Mouse (Mus musculus): ENCODE measurements around the gene Haus4. TPM values are rescaled to one million over a fixed set of nuclear protein-coding genes. Genes with fewer than 3 reads are reported as not detected.

The Haus4 gene
- polyA plus RNA-seq, 1 experiment from 2014 or later, result 24.1 TPM

DNA sequence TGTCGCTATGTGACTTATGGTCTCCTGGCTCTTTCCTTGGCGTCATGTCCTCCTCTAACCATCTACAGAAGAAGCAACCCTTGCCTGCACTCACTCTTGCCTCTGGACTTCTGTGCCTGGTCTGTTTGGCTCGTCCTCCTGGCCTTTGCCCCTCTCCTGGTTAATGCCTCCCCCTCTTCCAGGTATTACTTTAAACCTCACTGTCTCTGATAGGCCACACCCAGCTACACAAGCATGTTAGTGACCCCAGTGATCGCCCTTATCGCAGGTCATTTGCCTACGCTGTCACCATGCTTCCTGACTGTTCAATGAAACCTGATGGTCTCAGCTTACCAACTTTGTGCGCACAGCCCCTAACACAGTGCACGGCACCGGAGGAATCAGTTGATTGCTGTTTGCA is 28.1 kb upstream of the Haus4 start:
- no peaks in the 10 kb centered on the region for H3K4me1 ChIP-seq (replicated peaks; ENCODE audit: control insufficient read depth, insufficient read depth)
- no peaks in the 10 kb centered on the region for H3K27me3 ChIP-seq (ENCODE audit: control insufficient read depth, insufficient read depth, low read length)
- WGBS, result 79% methylated on average over 9 of the region's 9 CpGs
- DNase-seq (ENCODE audit: low spot score) (no peak), ATAC-seq (ENCODE audit: low FRiP score, low TSS enrichment) (no peak)
- no peak overlapping the region for H3K27ac ChIP-seq (replicated peaks)
- H3K9ac ChIP-seq (ENCODE audit: low read length), result no peak overlapping the region
- H3K4me3 ChIP-seq (ENCODE audit: low read depth, low read length), result no peak overlapping the region
- TF ChIP-seq CTCF (IDR thresholded peaks at IDR 0.05; ENCODE audit: low read depth) (no peak), EP300 (optimal IDR thresholded peaks at IDR 0.05) (no peak)
- H3K9me3 ChIP-seq (ENCODE audit: control insufficient read depth, low read length), result no peaks in the 10 kb centered on the region
- H3K36me3 ChIP-seq (ENCODE audit: control insufficient read depth, insufficient read depth, low read length), result no peaks in the 10 kb centered on the region
- H3K4me2 ChIP-seq (replicated peaks; ENCODE audit: low read depth), result no peak overlapping the region

DNA sequence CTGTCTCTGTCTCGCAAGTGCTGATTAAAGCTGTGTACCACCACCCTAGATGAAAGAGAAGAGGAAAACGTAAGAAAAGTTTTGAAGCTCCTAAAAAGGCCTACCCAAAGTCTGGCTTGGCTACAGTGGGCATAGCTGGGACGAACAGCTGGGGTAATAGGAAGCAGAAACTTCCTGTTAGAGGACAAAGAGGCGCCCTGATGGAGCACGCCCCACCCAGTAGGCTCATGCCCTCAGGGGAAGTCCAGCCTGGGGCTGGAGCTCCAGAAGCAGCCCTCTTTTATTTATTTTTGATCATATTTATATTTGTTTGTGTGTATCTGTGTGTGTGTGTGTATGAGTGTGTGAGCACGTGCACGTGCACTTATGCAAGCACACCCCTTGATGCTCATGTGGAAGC is 25.2 kb upstream of the Haus4 start:
- DNase-seq (ENCODE audit: low spot score), result no peak
- 72% methylated on average over 7 of the region's 7 CpGs for WGBS

DNA sequence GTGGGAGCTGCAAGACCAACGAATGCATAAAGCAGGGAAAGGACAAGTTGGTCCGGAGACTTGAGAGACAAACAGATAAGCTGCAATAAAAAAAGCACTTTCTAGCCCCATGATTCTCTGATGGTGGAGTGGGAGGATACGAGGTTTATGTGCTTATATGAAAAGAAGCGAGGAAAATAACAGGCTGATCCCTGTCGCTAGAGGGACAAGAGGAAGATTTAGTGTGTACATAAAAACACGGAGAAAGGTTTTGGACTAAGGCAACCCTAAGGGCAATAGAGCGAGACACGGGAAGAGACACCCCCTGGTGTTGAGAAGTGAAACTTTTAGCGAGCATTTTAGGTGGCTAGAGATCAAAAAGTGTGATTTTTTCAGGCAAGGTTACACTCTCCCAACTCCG is 23.6 kb upstream of the Haus4 start:
- H3K4me2 ChIP-seq (replicated peaks; ENCODE audit: low read depth), result peak overlapping the region; percentile 95
- H3K9ac ChIP-seq (ENCODE audit: low read length), result peak overlapping the region; percentile 89
- 0% methylated on average over 10 of the region's 10 CpGs for WGBS
- peaks cover 5% of the 10 kb centered on the region; the same call in 1 of the 2 replicates for H3K4me1 ChIP-seq (replicated peaks; ENCODE audit: control insufficient read depth, insufficient read depth)
- no peaks in the 10 kb centered on the region for H3K9me3 ChIP-seq (ENCODE audit: control insufficient read depth, low read length)
- ATAC-seq (ENCODE audit: low FRiP score, low TSS enrichment) (peak; percentile 24; the same call in 1 of the 2 replicates), DNase-seq (ENCODE audit: low spot score) (peak; percentile 23)
- H3K27me3 ChIP-seq (ENCODE audit: control insufficient read depth, insufficient read depth, low read length), result no peaks in the 10 kb centered on the region
- no peak for TF ChIP-seq EP300 (optimal IDR thresholded peaks at IDR 0.05)
- TF ChIP-seq CTCF (IDR thresholded peaks at IDR 0.05; ENCODE audit: low read depth), result peak; percentile 83
- H3K27ac ChIP-seq (replicated peaks), result peak overlapping the region; percentile 89
- H3K4me3 ChIP-seq (ENCODE audit: low read depth, low read length), result peak overlapping the region; percentile 83
- H3K36me3 ChIP-seq (ENCODE audit: control insufficient read depth, insufficient read depth, low read length), result no peaks in the 10 kb centered on the region

More for the DNA sequence above, 25.2 kb upstream of the Haus4 start:
- no peaks in the 10 kb centered on the region for H3K9me3 ChIP-seq (ENCODE audit: control insufficient read depth, low read length)
- no peaks in the 10 kb centered on the region for H3K27me3 ChIP-seq (ENCODE audit: control insufficient read depth, insufficient read depth, low read length)
- no peak for ATAC-seq (ENCODE audit: low FRiP score, low TSS enrichment)
- H3K27ac ChIP-seq (replicated peaks), result no peak overlapping the region
- no peak overlapping the region for H3K4me3 ChIP-seq (ENCODE audit: low read depth, low read length)
- H3K9ac ChIP-seq (ENCODE audit: low read length), result no peak overlapping the region
- H3K36me3 ChIP-seq (ENCODE audit: control insufficient read depth, insufficient read depth, low read length), result no peaks in the 10 kb centered on the region
- TF ChIP-seq EP300 (optimal IDR thresholded peaks at IDR 0.05), result no peak
- no peak overlapping the region for H3K4me2 ChIP-seq (replicated peaks; ENCODE audit: low read depth)
- H3K4me1 ChIP-seq (replicated peaks; ENCODE audit: control insufficient read depth, insufficient read depth), result no peaks in the 10 kb centered on the region

DNA sequence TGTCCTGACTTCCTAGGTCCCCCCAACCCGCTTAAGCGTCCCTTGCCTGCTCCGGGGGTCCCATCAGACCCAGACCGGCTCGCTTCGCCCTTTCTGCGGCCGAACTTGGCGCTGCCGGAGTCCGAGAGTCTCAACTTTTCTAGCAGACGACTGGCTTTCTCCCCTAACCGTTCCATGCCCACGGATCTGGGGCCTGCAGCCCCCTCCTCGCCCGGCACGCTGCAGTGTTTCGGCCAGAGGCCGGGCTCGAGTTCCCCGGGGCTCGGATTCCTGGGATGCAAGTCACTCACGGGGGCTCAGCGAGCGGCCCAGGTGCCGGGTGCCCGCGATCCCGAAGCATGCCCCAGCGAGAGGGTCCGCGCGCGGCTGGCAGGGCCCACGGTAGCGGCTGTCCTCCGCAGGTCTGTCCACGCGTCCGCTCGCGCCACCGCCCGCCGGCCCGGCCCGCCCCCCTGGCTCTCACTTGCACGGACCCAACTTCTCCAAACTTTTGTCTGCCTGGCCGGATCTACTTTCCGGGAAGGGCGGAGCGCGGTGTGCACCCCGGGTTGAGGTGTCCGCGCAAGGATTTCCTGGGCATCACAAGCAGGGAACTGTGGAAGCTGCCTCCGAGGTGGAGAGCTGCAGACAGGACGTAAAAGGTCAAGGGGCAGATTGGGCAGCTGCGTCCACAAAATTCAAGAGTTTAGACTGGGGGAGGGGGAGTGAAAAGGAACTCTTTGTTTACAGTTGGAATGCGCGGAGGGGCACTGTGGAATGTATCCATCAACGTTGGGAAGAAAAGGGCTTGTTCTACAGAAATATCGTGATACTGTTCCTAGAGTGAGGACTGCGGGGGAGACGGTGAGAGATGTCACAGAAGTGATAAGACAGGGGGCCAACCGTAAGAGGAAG is 22.9 kb upstream of the Haus4 start, which contains the start of gene Ajuba:
Gene Ajuba (minus strand): TSS at position 470 of the 894 bp plus-strand sequence.
- no peaks in the 10 kb centered on the region for H3K9me3 ChIP-seq (ENCODE audit: control insufficient read depth, low read length)
- peak within 1 kb of the TSS; percentile 89 for H3K9ac ChIP-seq (ENCODE audit: low read length)
- peak within 1 kb of the TSS; percentile 89 for H3K27ac ChIP-seq (replicated peaks)
- ATAC-seq (ENCODE audit: low FRiP score, low TSS enrichment) (peak; percentile 70), DNase-seq (ENCODE audit: low spot score) (peak; percentile 90)
- no peaks in the 10 kb centered on the region for H3K36me3 ChIP-seq (ENCODE audit: control insufficient read depth, insufficient read depth, low read length)
- H3K4me1 ChIP-seq (replicated peaks; ENCODE audit: control insufficient read depth, insufficient read depth), result peaks cover 6% of the 10 kb centered on the region; the same call in 1 of the 2 replicates
- under 1% methylated on average over 59 of the region's 66 CpGs for WGBS
- H3K4me3 ChIP-seq (ENCODE audit: low read depth, low read length), result peak within 1 kb of the TSS; percentile 83
- TF ChIP-seq EP300 (optimal IDR thresholded peaks at IDR 0.05), result no peak
- TF ChIP-seq CTCF (IDR thresholded peaks at IDR 0.05; ENCODE audit: low read depth), result no peak
- H3K4me2 ChIP-seq (replicated peaks; ENCODE audit: low read depth), result peak within 1 kb of the TSS; percentile 95
- no peaks in the 10 kb centered on the region for H3K27me3 ChIP-seq (ENCODE audit: control insufficient read depth, insufficient read depth, low read length)

DNA sequence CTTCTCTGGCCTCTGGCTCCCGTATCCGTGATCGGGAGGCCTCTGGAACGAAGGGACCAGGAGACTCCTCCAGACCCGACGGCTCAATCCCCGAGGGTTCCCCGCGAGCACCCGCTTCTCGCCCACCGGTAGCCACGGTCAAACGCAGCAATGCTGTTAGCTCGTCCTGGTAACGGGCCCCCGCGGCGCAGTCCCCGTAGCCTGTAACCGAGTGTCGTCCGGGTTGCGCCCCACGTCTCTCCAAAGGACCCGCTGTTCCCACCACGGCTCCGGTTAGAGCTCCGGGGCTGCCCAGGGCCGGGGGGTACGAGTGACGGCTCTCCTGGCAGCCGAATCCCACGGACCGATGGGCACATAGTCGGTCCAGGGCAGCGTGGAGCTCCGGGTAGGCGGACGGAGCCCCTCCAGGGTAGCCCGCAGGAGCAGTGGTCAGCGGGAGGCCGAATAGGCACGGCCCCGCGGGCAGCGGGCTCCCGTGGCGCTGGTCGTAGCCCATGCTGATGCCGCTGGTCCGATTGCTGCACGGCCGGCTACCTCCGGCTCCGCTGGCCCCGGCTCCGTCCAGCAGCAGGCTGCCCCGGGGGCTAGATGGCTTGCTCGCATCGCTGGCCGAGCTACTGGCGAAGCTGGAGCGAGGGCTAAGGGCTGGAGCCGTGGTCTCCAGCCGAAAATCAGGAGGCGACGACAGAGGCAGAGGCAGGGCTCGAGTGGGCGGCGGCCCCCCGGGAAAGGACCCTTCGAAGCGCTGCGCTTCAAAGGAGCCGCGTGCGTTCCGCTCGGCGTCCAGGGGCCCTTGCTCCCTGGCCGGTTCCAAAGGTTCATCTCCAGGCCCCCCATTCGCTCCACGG is 22.0 kb upstream of the Haus4 start:
- peak overlapping the region; percentile 89 for H3K9ac ChIP-seq (ENCODE audit: low read length)
- peak; percentile 52 for DNase-seq (ENCODE audit: low spot score)
- no peak for ATAC-seq (ENCODE audit: low FRiP score, low TSS enrichment)
- peaks cover 6% of the 10 kb centered on the region; the same call in 1 of the 2 replicates for H3K4me1 ChIP-seq (replicated peaks; ENCODE audit: control insufficient read depth, insufficient read depth)
- H3K4me2 ChIP-seq (replicated peaks; ENCODE audit: low read depth), result peak overlapping the region; percentile 95
- 1% methylated on average over 73 of the region's 84 CpGs for WGBS
- H3K27me3 ChIP-seq (ENCODE audit: control insufficient read depth, insufficient read depth, low read length), result no peaks in the 10 kb centered on the region
- H3K36me3 ChIP-seq (ENCODE audit: control insufficient read depth, insufficient read depth, low read length), result no peaks in the 10 kb centered on the region
- TF ChIP-seq CTCF (IDR thresholded peaks at IDR 0.05; ENCODE audit: low read depth) (no peak), EP300 (optimal IDR thresholded peaks at IDR 0.05) (no peak)
- peak overlapping the region; percentile 83 for H3K4me3 ChIP-seq (ENCODE audit: low read depth, low read length)
- H3K27ac ChIP-seq (replicated peaks), result peak overlapping the region; percentile 89
- H3K9me3 ChIP-seq (ENCODE audit: control insufficient read depth, low read length), result no peaks in the 10 kb centered on the region

All from stomach, postnatal 0 days (tissue).